Mouse (Mus musculus): ENCODE measurements at regions not wholly inside any gene's neighbourhood (a gene's known extent, or its start where the extent isn't known, plus 50 kb on each side); places are given as distances from the start of the nearest gene placed in this dataset.

DNA sequence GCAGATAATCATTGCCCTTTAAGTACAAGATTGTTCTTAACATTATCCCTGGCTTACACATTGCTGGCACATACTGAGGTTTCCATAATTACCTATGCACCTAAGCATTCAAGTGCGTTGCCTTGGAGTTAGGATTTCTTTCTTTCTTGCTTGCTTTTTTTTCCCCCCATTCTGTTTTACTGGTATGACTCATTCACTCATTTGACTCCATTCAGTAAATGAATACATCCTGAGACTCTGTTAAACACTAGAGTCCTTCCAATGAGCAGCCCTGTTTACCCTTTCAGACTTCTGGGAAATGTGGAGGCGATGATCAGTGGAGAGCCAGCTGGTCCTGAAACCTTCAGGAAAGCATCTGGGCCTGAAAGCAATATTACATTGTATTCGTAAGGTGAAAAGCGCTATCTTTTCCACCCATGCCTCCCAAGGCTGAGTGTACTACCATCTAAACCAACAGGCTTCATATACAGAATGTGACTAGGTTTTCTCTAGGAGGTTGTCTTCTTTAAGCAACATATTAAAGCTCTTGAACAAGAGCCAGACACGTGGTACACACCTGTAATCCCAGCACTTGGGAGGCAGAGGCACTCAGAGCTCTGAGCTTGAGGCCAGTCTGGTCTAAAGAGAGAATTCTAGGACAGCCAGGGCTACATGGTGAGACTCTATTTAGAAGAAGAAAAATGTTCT lies 1267.6 kb upstream of the A1bg start:
- 60% methylated on average over 5 of the region's 5 CpGs for WGBS
- no peak for TF ChIP-seq CTCF (IDR thresholded peaks at IDR 0.05; ENCODE audit: low read depth)
- H3K9me3 ChIP-seq (ENCODE audit: low read length) = no peaks in the 10 kb centered on the region

DNA sequence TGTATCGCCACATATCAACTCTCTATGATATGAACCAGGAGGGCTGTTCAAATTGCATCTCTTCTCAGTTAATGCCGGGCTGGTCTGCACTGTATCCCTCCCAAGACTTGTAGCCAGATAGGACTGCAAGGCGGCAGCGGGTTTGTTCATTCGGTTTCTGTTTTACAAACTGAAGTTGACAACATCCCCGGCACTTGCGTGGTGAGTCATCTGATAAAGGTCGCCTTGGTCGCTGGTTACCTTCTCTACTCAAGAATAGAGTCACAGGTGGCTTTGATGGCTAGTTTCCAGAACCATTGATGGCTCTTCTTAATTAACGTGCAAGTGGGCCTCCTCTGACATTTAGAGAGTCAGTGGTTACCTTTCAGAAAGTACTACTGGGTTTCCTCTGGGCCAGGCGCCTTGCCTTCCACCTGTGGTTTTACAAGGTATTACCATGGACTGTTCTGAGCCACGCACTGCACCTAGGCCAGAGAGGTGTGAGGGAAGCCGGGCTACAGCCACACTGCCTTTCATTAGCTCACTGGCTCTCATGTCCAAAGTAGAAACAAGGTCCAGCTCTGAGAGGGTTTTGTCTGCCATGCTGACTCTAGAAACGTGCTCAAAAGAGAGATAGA lies 1266.9 kb upstream of the A1bg start:
- no peak for DNase-seq
- H3K27me3 ChIP-seq (ENCODE audit: insufficient read depth, low read length) = no peaks in the 10 kb centered on the region
- H3K4me1 ChIP-seq (ENCODE audit: insufficient read depth) = peaks cover 4% of the 10 kb centered on the region; the same call in 1 of the 2 replicates
- H3K36me3 ChIP-seq (ENCODE audit: insufficient read depth) = no peaks in the 10 kb centered on the region
- WGBS = 82% methylated on average over 14 of the region's 14 CpGs
- no peak overlapping the region for H3K4me2 ChIP-seq (ENCODE audit: low read depth)
- no peak overlapping the region for H3K4me3 ChIP-seq (ENCODE audit: low read depth, low read length)
- TF ChIP-seq CTCF (IDR thresholded peaks at IDR 0.05; ENCODE audit: low read depth) = no peak
- no peaks in the 10 kb centered on the region for H3K9me3 ChIP-seq (ENCODE audit: low read length)
- H3K9ac ChIP-seq = no peak overlapping the region
- ATAC-seq = no peak
- no peak overlapping the region for H3K27ac ChIP-seq (ENCODE audit: low read depth, low read length)

More for the DNA sequence above, 1267.6 kb upstream of the A1bg start:
- H3K4me2 ChIP-seq (ENCODE audit: low read depth) = no peak overlapping the region
- no peak overlapping the region for H3K27ac ChIP-seq (ENCODE audit: low read depth, low read length)
- H3K4me1 ChIP-seq (ENCODE audit: insufficient read depth) = peaks cover 4% of the 10 kb centered on the region; the same call in 1 of the 2 replicates
- H3K27me3 ChIP-seq (ENCODE audit: insufficient read depth, low read length) = no peaks in the 10 kb centered on the region
- no peak for DNase-seq
- no peaks in the 10 kb centered on the region for H3K36me3 ChIP-seq (ENCODE audit: insufficient read depth)
- ATAC-seq = no peak; the same call in 1 of the 2 replicates
- H3K9ac ChIP-seq = no peak overlapping the region
- H3K4me3 ChIP-seq (ENCODE audit: low read depth, low read length) = no peak overlapping the region

DNA sequence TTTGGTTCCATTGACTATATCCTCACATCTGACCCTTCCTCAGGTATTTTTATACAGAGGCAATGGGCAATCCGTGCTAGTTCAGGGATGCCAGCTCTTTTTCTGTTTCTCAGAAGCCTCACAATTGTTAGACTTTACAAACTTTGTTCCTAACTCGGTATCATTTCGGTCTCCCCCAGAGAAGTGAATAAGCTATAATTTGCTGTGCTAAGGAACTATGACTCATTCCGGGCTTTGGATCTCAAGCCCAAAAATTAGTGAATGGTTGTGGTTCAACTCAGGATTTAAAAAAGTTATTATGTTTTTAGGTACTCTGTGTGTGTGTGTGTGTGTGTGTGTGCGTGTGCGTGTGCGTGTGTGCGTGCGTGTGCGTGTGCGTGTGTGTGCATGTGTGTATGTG lies 1263.7 kb upstream of the A1bg start:
- Histone ChIP-seq H3K27ac (ENCODE audit: low read depth, low read length) (no peak overlapping the region), H3K4me3 (ENCODE audit: low read depth, low read length) (no peak overlapping the region), H3K4me2 (ENCODE audit: low read depth) (no peak overlapping the region), H3K36me3 (ENCODE audit: insufficient read depth) (no peaks in the 10 kb centered on the region), H3K9me3 (ENCODE audit: low read length) (no peaks in the 10 kb centered on the region), H3K4me1 (ENCODE audit: insufficient read depth) (peaks cover 4% of the 10 kb centered on the region; the same call in 1 of the 2 replicates), H3K9ac (no peak overlapping the region), H3K27me3 (ENCODE audit: insufficient read depth, low read length) (no peaks in the 10 kb centered on the region)
- WGBS = 82% methylated on average over 11 of the region's 11 CpGs
- ATAC-seq (no peak), DNase-seq (no peak)
- TF ChIP-seq CTCF (IDR thresholded peaks at IDR 0.05; ENCODE audit: low read depth) = no peak

DNA sequence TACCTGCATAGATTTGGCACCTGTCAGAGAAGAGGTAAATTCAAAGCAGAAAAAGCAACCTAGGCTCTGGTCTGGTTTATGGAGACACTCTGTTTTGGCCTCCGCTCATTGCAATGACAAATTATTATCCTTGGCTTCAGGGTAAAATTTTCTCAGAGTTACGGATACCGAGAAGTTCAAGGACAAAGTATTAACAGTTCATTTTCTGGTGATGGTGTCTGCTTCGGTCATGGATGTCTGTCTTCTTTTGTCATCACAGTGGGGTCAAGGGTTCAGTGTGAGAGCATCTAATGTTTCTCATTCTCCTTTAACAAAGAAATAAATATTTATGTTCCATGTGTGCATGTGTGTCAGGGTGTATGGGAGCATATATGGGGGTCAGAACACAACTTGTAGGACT lies 1261.0 kb upstream of the A1bg start:
- no peaks in the 10 kb centered on the region for H3K9me3 ChIP-seq (ENCODE audit: low read length)
- ATAC-seq = no peak
- no peak for TF ChIP-seq CTCF (IDR thresholded peaks at IDR 0.05; ENCODE audit: low read depth)
- WGBS = 96% methylated on average over 4 of the region's 4 CpGs
- H3K27me3 ChIP-seq (ENCODE audit: insufficient read depth, low read length) = no peaks in the 10 kb centered on the region
- no peak overlapping the region for H3K4me2 ChIP-seq (ENCODE audit: low read depth)
- DNase-seq = no peak
- no peak overlapping the region for H3K9ac ChIP-seq
- no peak overlapping the region for H3K27ac ChIP-seq (ENCODE audit: low read depth, low read length)
- no peaks in the 10 kb centered on the region for H3K4me1 ChIP-seq (ENCODE audit: insufficient read depth)
- no peak overlapping the region for H3K4me3 ChIP-seq (ENCODE audit: low read depth, low read length)
- no peaks in the 10 kb centered on the region for H3K36me3 ChIP-seq (ENCODE audit: insufficient read depth)

DNA sequence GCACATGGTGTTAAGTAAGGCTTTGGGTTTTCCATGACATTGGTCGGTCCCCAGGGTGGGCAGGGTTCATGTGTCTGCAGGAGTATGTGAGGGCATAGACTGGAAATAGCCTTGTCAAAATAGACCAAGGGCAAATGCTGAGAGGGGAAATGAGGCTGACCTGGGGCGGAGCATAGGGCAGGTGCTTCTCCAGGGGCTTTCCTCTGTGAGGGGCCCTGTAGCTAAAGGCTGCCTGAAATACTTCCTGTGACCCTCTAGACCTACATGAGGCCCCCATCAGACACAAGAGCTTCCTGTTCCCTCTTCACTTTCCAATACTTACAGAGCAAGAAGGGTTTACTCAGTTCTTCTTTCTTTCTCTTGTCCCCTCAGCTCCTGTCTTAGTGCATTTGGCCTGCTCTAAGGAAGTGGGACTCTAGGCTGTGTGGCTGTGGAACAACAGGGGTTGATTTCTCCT lies 1258.7 kb upstream of the A1bg start:
- no peaks in the 10 kb centered on the region for H3K4me1 ChIP-seq (ENCODE audit: insufficient read depth)
- no peak overlapping the region for H3K4me3 ChIP-seq (ENCODE audit: low read depth, low read length)
- DNase-seq = no peak
- H3K36me3 ChIP-seq (ENCODE audit: insufficient read depth) = no peaks in the 10 kb centered on the region
- H3K27ac ChIP-seq (ENCODE audit: low read depth, low read length) = no peak overlapping the region
- H3K9me3 ChIP-seq (ENCODE audit: low read length) = no peaks in the 10 kb centered on the region
- H3K9ac ChIP-seq = no peak overlapping the region
- no peak for ATAC-seq
- H3K4me2 ChIP-seq (ENCODE audit: low read depth) = no peak overlapping the region
- TF ChIP-seq CTCF (IDR thresholded peaks at IDR 0.05; ENCODE audit: low read depth) = no peak
- WGBS = 82% methylated on average over 2 of the region's 2 CpGs
- no peaks in the 10 kb centered on the region for H3K27me3 ChIP-seq (ENCODE audit: insufficient read depth, low read length)

DNA sequence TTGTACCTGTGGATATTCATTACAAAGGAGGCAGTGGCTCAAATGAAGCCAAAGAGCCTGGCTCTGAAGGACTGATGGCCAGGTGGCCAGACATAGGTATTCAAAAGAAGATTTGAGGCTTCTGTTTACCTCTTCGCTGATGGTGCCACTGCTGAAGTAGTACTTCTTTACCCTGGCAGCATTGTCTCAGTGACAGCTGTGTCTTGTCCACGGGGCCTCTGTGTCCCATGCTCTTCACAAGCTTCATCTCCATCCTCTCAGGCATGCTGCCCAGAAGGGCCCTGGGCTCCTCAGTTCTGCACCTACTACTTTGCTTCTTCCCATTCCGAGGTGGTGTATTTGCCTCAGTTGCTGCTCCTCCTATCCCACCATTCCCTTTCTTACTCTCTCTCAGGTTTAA lies 1257.9 kb upstream of the A1bg start:
- H3K27me3 ChIP-seq (ENCODE audit: insufficient read depth, low read length) = no peaks in the 10 kb centered on the region
- no peaks in the 10 kb centered on the region for H3K36me3 ChIP-seq (ENCODE audit: insufficient read depth)
- no peak overlapping the region for H3K4me2 ChIP-seq (ENCODE audit: low read depth)
- DNase-seq = no peak
- H3K4me3 ChIP-seq (ENCODE audit: low read depth, low read length) = no peak overlapping the region
- H3K9me3 ChIP-seq (ENCODE audit: low read length) = no peaks in the 10 kb centered on the region
- 90% methylated on average over 3 of the region's 3 CpGs for WGBS
- H3K9ac ChIP-seq = no peak overlapping the region
- no peak overlapping the region for H3K27ac ChIP-seq (ENCODE audit: low read depth, low read length)
- ATAC-seq = no peak
- no peak for TF ChIP-seq CTCF (IDR thresholded peaks at IDR 0.05; ENCODE audit: low read depth)
- no peaks in the 10 kb centered on the region for H3K4me1 ChIP-seq (ENCODE audit: insufficient read depth)

DNA sequence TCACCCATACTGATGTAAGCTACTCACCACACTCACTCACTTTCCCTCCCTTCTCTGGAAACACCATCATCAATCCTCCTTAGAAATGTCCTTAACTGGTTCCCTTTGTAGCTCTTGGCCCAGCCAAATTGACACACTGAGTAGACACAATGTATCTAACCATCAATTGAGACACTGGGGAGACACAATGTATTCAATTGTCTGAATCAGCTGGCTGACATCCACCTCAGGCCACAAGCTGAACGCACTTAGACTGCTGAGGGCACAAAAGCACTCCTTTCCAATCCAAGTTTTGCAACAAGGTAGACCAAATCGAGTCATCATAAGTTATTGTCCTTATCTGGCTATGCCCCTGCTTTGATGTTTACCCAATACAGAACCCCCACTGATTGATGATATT lies 1257.0 kb upstream of the A1bg start:
- Histone ChIP-seq H3K27ac (ENCODE audit: low read depth, low read length) (no peak overlapping the region), H3K4me2 (ENCODE audit: low read depth) (no peak overlapping the region), H3K36me3 (ENCODE audit: insufficient read depth) (no peaks in the 10 kb centered on the region), H3K9ac (no peak overlapping the region), H3K4me3 (ENCODE audit: low read depth, low read length) (no peak overlapping the region), H3K4me1 (ENCODE audit: insufficient read depth) (no peaks in the 10 kb centered on the region), H3K9me3 (ENCODE audit: low read length) (no peaks in the 10 kb centered on the region), H3K27me3 (ENCODE audit: insufficient read depth, low read length) (no peaks in the 10 kb centered on the region)
- ATAC-seq (no peak), DNase-seq (no peak)
- no peak for TF ChIP-seq CTCF (IDR thresholded peaks at IDR 0.05; ENCODE audit: low read depth)
- WGBS = 68% methylated on average over 2 of the region's 2 CpGs
